Mouse (Mus musculus): Measurements from ENCODE around the gene Kcnk4.

Gene Kcnk4

GRCm38 (mm10) chr19:6934195-6934977 is at the start of gene Kcnk4:
Kcnk4 (minus strand) TSS chr19:6934515.
- no peak for DNase-seq

DNA sequence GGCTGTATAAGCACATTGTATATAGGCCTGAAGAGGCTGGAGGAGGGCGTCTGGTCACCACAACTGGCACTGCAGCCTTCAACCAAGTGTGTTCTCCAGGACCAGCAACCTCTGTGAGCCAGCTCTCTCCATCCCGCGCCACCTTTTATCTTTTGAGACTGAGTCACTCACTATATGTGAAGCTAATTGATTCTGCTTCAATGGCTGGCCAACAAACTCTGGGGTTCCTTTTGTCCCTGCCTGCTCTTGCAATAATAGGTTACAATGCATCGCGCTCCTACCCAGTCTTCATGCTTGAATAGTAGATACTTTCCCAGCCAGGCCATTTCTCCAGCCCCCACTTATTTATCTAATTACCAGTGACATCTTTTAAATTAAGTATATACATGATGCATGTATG is 49.3 kb upstream of the Kcnk4 start:
- DNase-seq, result no peak

GRCm38 (mm10) chr19:6981465-6981864 is 47.1 kb upstream of the Kcnk4 start:
- no peak for DNase-seq

DNA sequence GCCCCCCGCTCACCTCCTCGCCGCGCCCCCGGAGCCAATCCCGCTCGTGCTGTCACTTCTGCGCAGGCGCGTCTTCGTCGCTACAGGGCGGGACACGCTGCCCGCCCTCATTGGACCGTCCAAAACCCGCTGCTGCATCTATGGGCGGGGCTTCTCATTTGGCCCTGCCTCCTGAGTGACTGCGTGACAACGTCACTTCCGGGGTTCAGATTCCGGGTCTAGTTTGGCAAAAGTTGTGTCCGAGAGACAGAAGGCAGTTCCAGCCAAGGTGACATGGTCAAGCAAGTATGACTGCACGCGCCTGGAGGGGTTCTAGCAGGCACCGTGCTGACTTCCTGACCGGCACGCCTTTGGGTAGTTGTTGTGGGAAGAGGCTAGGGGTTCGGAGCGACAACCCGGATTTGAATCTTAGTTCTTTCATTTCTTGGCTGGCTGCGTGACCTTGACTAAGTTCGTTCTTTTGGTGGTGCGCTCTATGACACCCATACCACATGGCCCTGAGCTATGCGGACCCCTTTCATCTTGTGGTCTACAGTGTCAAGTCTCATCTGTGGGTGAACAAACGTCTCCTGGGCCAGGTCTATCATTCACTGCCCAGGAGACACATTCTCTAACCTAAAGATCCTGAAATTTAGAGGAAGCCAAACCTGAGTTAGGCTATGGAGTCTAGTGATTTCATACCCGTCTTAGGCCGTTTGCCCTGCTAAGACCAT is 46.2 kb upstream of the Kcnk4 start, which contains the start of gene Fkbp2:
Gene Fkbp2 (minus strand): TSS at position 121 of the 713 bp plus-strand sequence.
- peak; percentile 99 for DNase-seq

DNA sequence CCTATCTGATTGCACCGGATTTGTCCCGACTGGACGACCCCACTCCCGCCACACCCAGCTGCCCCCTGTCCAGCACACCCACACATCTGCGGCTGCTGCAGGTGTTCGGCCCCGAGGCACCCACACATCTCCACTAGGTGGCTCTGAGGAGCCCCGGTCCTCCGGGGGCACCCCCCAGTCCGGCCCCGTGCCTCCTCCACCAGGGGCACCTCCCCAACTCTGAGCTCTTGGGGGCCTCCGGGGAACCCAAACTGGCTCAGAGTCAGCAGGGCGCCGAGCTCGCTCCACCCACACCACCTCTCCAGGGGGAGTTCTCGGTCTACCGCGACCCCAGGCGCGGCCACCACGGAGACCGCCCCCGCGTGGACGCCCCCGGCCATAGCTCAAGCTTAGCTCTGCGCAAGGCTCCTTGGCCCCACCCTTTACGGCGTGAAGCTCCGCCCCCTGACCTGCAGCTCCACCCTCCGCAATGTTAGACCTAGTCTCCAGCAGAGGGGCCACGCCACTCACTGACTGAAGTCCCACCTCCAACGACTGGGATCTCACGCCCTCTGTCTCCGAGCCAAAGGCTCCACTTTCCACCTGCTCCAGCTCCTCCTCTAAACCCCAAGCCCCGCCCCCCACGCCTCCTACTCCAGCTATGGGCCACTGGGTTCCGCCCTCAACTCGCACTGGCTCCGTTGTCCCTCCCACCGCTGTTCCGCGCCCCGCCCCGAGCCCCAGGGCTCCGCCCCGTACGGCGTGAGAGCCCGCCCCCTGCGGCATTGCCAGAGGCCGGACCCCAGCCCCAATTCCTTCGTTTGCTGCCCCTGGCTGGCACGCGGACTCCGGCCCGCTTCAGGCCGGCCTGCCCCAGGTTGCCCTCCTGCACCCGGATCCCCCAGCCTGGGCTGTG is 45.4 kb upstream of the Kcnk4 start:
- DNase-seq, result peak; percentile 99

DNA sequence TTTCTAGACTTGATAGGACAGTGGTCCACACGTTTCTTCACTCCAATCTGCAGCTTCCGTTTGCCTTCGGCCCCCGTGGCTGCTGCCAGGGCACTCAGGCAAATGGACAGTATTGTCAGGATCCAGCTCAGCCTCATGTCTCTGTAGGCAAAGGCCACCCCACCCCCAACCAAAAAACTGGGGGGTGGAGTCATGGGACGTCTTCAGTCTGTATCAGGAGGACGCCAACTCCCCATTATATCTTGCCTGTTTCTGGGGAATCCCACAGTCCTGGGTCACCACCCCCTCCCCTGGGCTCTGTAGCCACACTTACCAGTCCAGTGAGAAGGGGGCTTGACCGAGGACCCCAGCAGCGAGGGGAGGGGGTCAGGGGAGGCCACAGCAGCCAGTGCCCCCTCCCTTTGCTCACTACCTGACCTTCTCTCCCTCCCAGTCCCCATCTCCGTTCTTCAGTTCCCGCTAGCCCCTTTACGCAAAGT is 44.7 kb upstream of the Kcnk4 start:
- DNase-seq, result peak; percentile 70

- DNase-seq, result no peak
These were observed 44.3 kb upstream of the Kcnk4 start for GRCm38 (mm10) chr19:6978639-6978974.

DNA sequence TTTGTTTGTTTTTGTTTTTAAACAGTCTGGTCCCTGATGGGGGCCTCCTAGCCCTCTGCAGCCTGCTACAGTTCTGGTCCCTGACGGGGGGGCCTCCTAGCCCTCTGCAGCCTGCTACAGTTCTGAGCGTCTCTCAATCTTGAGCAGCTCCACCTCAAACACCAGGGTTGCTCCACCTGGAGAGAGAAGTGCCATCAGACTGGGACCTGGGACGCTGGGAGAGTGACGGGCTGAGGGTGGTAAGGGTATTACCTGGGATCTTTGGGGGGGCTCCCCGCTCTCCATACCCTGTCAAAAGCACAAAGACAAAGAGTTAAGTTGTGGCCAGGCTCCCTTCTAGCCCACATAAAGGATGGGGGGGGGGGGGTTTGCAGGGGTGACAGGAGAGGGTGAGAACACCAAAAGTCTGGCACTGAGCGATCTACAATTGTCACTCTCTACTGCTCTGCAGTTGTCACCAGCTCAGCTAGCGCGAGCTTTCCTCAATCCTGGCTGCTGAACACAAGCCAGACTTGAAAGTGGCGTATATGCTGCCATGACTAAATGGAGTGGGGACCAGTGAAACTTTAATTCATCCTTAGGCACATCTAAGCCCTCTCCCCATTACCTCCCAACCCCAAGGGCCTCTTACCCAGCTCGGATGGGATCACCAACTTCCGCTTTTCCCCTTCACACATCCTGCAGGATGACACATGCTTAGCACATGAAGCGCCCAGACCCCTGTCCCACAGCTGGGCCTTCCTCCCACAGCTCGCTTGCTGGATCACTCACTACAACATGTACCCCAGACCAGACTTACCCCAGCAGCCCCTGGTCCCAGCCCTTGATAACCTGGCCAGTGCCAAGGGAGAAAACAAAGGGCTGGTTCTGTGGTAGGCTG is 43.7 kb upstream of the Kcnk4 start:
- DNase-seq, result no peak

GRCm38 (mm10) chr19:6975537-6976521 is 41.5 kb upstream of the Kcnk4 start, which contains the start of gene Plcb3:
Plcb3 (minus strand) TSS chr19:6976470.
- DNase-seq, result no peak

GRCm38 (mm10) chr19:6974211-6975205 is 40.2 kb upstream of the Kcnk4 start, which contains the start of gene Ppp1r14b:
Ppp1r14b (plus strand) TSS chr19:6974968.
- DNase-seq, result no peak

DNA sequence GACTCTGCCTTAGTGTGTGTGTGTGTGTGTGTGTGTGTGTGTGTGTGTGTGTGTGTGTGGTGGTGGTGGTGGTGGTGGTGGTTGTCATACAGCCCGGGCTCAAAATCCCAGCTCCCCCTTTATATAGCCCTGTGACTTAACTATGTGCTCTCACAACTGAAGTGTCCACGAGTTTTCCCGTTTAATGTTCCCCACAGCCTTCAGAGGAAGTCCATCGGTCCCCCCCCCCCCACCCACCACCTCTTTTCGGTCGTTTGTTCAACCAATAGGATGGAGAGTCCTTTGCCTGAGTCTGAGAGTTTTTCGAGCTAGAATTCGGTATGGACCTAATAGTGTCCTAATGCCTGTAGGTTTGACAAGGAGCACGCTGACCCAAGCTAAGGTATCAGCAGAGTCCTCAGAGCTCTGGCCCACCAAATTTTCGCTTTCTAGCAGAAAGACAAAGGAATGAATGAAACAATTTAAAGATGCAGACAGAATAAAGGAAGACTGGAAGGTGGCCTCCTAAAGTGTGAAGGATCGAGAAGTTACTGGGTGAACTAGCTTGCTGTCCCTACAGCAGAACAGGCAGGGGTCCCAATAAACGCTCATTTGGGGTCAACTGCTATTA is 39.4 kb upstream of the Kcnk4 start:
- DNase-seq, result no peak

- no peak for DNase-seq
These were observed 38.1 kb upstream of the Kcnk4 start for GRCm38 (mm10) chr19:6972247-6972917.

GRCm38 (mm10) chr19:6971644-6972043 is 37.3 kb upstream of the Kcnk4 start:
- no peak for DNase-seq

GRCm38 (mm10) chr19:6970460-6971085 is 36.3 kb upstream of the Kcnk4 start:
- DNase-seq, result no peak

GRCm38 (mm10) chr19:6969665-6970381 is 35.5 kb upstream of the Kcnk4 start:
- no peak for DNase-seq

GRCm38 (mm10) chr19:6969291-6969664 is 35.0 kb upstream of the Kcnk4 start:
- DNase-seq, result no peak
